Mouse (Mus musculus) lung, adult 2 months (tissue): Measurements from ENCODE around the gene Hrh1. TPM values are rescaled to one million over a fixed set of nuclear protein-coding genes. Genes with fewer than 3 reads are reported as not detected.
"Not testable (repeated sequence)": the region's sequence is repeated elsewhere in the genome, so short reads cannot be mapped to it uniquely, and the experiment has no call there.

ENCODE experiments used
- DNase-seq: peaks from one replicate; pipeline ENCODE4 v3.0.0; 2022
- H3K4me1 ChIP-seq: fragments of 200-500 bp; 2 replicates; pipeline ENCODE4 v1.6.1; 2011; ENCODE audit warnings: low read length; ENCODE audit not compliant: control insufficient read depth, insufficient read depth
- H3K4me3 ChIP-seq: fragments of 200-500 bp; replicated peaks from 2 replicates; pipeline ENCODE3; 2011; ENCODE audit warnings: low read depth, mild to moderate bottlenecking, control low read depth, low read length; ENCODE audit errors: extremely low read depth
- CTCF ChIP-seq: fragments of 200-500 bp; IDR thresholded peaks from 2 replicates; pipeline ENCODE4 v1.5.1; 2011; ENCODE audit warnings: mild to moderate bottlenecking, low read length, control low read depth; ENCODE audit not compliant: insufficient read depth
- POLR2A ChIP-seq: fragments of 200-500 bp; IDR thresholded peaks from 2 replicates; pipeline ENCODE4 v1.6.1; 2011; ENCODE audit warnings: low read depth, mild to moderate bottlenecking, control low read depth, low read length, borderline replicate concordance; ENCODE audit errors: extremely low read depth
- WGBS: fragments of 180-500 bp; shearing (Covaris S2); methylation state at CpG from one replicate; pipeline ENCODE4 v1.1.7; 2018; 5-methylcytosine and 5-hydroxymethylcytosine counted together
- polyA plus RNA-seq: library from polyadenylated mRNA; depleted of rRNA; stranded (reverse); fragments of >200 nt; gene quantifications from 2 replicates; pipeline ENCODE4 v1.2.3, GENCODE M21; 2012; rRNA removed

Hrh1 gene
- polyA plus RNA-seq, 1 experiment, result 0.66 TPM

GRCm38 (mm10) chr6:114474059-114474458 lies 76.3 kb downstream of the Hrh1 start:
- DNase-seq, result no peak
- TF ChIP-seq CTCF (no peak), POLR2A (no peak)
- Histone ChIP-seq H3K4me3 (no peak overlapping the region), H3K4me1 (no peaks in the 10 kb centered on the region)
- WGBS, result 79% methylated on average over 3 of the region's 3 CpGs

GRCm38 (mm10) chr6:114474911-114475310 lies 77.2 kb downstream of the Hrh1 start:
- WGBS, result 77% methylated on average over 4 of the region's 4 CpGs
- no peak for DNase-seq
- Histone ChIP-seq H3K4me3 (no peak overlapping the region), H3K4me1 (no peaks in the 10 kb centered on the region)
- TF ChIP-seq CTCF (no peak), POLR2A (no peak)

DNA sequence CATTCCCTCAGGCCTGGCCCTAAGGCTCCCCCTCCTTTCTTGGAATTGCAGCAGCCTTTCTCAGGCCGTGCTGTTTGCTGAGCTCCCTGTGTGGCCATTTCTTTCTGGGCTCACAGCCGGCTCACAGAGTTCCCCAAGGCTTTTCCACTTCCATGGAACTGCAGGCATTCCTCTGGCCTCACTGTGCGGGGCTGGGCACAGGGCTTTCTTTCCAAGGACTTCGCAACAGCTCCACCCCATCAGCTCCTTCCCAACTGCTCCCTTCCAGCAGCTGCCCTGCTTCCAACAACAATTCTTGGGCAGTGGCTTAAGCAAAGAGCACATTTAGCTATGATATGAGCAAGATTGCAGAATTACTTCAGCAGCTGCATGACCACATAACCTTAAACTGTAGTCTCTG lies 81.0 kb downstream of the Hrh1 start:
- no peaks in the 10 kb centered on the region for H3K4me1 ChIP-seq
- 38% methylated on average over 4 of the region's 4 CpGs for WGBS
- no peak overlapping the region for H3K4me3 ChIP-seq
- no peak for DNase-seq
- TF ChIP-seq POLR2A, result no peak
- no peak for TF ChIP-seq CTCF

DNA sequence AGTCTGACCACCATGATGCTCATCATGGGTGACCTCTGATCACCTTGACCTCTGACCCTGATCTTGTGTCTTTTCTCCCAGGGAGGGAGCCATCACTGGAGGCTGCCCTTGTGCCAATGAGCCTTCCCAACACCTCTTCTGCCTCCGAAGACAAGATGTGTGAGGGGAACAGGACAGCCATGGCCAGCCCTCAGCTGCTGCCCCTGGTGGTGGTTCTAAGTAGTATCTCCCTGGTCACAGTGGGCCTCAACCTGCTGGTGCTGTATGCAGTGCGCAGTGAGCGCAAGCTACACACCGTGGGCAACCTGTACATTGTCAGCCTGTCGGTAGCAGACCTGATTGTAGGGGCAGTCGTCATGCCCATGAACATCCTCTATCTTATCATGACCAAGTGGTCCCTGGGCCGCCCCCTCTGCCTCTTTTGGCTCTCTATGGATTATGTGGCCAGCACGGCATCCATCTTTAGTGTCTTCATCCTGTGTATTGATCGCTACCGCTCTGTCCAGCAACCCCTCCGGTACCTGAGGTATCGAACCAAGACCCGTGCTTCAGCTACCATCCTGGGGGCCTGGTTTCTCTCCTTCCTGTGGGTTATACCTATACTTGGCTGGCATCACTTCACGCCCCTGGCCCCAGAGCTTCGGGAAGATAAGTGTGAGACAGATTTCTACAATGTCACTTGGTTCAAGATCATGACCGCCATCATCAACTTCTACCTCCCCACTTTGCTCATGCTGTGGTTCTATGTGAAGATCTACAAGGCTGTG lies 82.1 kb downstream of the Hrh1 start:
- DNase-seq, result no peak
- Histone ChIP-seq H3K4me3 (no peak overlapping the region), H3K4me1 (no peaks in the 10 kb centered on the region)
- 87% methylated on average over 16 of the region's 16 CpGs for WGBS
- TF ChIP-seq POLR2A, result no peak
- no peak for TF ChIP-seq CTCF

DNA sequence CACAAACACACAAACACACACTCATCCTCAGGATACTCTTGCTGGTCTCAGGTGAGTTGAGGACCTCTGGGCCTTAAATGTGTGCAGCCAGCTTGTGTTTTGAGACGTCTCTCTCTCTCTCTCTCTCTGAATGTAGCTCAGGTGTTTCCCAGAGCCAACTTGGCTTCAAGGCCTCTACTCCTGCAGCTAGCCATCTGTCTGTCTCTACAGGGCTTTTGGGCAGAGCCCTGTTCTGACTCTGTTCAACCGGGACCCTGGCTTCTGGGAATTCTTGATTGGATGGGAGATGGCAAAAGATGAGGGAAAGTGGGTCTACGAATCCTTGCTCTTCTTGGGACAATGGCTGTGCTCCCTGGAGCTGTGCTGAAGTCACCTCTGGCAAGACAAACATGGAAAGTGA lies 91.6 kb downstream of the Hrh1 start:
- H3K4me1 ChIP-seq, result no peaks in the 10 kb centered on the region
- DNase-seq, result no peak
- H3K4me3 ChIP-seq, result no peak overlapping the region
- no peak for TF ChIP-seq POLR2A
- no peak for TF ChIP-seq CTCF
- WGBS, result 86% methylated on average over 3 of the region's 3 CpGs

GRCm38 (mm10) chr6:114492588-114492987 lies 94.9 kb downstream of the Hrh1 start:
- DNase-seq, H3K4me3 ChIP-seq, H3K4me1 ChIP-seq: not testable (repeated sequence)
- 66% methylated on average over 10 of the region's 10 CpGs for WGBS

DNA sequence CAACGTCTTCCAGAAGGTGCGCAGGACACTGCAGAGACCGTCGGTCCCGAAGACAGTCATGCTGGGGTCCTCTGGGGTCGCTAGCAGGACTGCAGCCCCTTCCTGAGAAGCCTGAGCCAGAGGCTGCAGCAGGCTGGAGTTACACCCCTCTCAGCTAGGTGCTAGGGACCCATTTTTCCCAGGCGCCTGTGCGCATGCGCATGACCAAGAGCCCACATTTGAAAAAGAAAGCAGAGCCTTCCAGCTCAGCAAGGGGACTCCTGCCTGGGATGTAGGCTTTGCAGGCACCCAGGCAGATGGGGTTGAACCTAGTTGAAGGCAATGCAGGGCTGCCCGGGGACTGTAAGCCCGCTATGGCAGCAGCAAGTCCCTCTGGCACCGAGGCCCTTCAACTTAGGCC lies 97.3 kb downstream of the Hrh1 start:
- not testable (repeated sequence) for H3K4me3 ChIP-seq, DNase-seq, H3K4me1 ChIP-seq
- 25% methylated on average over 10 of the region's 12 CpGs for WGBS

GRCm38 (mm10) chr6:114514038-114514437 lies 116.3 kb downstream of the Hrh1 start:
- H3K4me1 ChIP-seq, DNase-seq, H3K4me3 ChIP-seq: not testable (repeated sequence)
- WGBS, result 22% methylated on average over 17 of the region's 17 CpGs

DNA sequence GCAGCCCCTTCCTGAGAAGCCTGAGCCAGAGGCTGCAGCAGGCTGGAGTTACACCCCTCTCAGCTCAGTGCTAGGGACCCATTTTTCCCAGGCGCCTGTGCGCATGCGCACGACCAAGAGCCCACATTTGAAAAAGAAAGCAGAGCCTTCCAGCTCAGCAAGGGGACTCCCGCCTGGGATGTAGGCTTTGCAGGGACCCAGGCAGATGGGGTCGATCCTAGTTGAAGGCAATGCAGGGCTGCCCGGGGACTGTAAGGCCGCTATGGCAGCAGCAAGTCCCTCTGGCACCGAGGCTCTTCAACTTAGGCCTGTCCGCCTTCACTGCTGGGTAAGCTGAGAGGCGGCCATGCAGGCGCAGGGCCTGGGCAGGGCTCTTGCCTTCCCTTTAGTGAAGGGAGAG lies 131.0 kb downstream of the Hrh1 start:
- DNase-seq, H3K4me3 ChIP-seq: not testable (repeated sequence)
- no CpG with 5 or more reads among the region's 12 CpGs for WGBS

More for the DNA sequence above, 131.0 kb downstream of the Hrh1 start:
- H3K4me1 ChIP-seq, result not testable (repeated sequence)

Other genes starting within 250 kb of the Hrh1 start
- gene Slc6a1, start 115.3 kb upstream of the Hrh1 start, polyA plus RNA-seq, result 0.14 and 0.24 TPM in 2 replicates
- 21.8 and 28.9 TPM in 2 replicates for gene Atg7, start 245.2 kb downstream of the Hrh1 start, polyA plus RNA-seq